Mouse (Mus musculus): ENCODE data around the gene Max.

Max gene

DNA sequence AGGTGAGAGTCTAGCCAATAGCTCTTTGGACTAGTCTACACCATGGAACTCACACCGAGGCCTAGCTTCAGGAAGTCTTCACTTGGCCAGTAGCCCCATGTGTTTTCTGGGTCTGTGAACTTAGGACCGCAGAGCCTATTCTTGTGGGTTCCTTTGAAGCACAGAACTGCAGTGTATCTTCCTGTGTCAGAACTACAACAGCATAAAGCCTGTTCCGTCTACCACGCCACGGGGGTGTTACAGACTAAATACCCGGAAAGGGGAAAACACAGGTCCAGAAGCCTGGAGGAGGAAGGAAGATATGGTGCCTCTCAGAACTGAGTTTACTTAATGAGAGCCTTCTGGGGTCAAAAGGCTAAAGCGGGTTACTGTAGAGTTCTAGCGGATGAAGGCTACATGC lies 38.9 kb downstream of the Max start:
- no peak for DNase-seq (ENCODE audit: low read depth, low spot score)

DNA sequence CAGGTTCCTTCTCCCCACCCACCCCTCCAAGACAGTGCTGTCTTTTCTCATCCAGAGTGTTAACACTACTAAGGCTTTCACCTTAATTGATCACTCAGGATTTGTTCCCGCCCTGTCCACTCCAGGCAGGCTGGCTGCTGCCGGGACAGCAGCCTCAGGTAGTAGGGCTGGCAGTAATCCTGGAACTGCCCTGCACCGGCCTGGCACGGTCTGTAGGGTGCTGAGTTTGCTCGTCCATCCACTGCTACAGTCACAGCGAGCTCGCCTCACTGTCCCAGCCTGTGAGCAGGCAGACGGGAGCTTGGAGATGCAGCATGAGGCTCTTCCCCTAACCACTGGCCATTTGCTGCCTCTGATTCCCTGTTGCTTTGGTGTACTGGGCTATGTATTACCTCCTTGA lies 41.0 kb downstream of the Max start:
- DNase-seq (ENCODE audit: low read depth, low spot score): no peak

DNA sequence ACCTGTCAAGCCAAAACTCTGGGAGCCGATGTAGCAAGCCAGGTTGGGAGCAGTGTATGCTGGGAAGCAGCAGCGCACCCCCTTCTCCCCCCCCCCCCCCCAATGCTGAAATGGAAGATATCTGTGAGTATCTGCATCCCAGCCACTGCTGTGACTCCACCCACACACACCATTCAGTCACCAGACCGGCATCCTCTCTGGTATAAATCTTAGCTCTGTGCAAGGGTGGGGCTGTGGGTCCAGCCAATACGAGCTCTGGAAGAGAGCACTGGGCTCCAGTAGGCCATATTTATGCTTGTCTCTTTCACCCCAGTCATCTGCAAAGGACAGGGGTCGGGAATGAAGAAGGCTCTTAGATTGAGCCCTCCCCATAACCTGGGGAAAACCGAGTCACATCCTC lies 41.6 kb downstream of the Max start:
- no peak for DNase-seq (ENCODE audit: low read depth, low spot score)

DNA sequence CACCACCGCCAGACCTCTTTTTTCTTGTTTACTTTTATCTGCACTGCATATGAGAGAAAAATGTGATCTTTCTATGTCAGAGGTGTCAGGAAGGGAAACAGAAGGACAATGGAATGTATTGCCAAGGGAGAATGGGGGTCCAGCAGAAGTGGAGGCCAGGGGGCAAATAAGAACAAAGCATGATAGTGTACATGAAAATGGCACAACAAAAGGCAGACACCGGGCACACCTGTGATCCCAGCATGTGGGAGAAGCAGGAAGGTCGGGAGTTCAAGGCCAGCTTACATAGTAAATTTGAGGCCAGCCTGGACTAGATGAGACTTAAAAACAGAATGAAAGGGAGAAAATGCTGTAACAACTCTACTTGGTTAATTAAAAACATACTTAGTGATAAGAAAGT lies 43.1 kb downstream of the Max start:
- DNase-seq (ENCODE audit: low read depth, low spot score): no peak

DNA sequence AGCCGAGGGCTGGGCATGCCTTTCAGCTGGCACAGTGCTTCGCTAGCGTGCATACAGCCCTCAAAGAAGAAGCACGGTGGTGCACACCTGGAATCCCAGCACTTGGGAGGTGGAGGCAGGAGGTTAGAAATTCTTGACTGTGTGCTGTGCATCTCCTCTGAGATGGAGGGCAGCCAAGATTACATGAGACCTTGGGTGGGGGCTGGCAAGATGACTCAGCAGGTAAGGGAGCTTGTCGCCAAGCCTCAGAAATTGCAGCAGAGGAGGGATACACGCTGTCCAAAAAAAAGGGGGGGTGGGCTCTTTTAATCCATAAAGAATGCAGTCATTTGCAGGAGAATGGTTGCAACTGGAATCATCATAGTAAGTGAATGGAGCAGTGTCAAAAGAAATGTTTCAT lies 43.9 kb downstream of the Max start:
- DNase-seq (ENCODE audit: low read depth, low spot score): no peak

DNA sequence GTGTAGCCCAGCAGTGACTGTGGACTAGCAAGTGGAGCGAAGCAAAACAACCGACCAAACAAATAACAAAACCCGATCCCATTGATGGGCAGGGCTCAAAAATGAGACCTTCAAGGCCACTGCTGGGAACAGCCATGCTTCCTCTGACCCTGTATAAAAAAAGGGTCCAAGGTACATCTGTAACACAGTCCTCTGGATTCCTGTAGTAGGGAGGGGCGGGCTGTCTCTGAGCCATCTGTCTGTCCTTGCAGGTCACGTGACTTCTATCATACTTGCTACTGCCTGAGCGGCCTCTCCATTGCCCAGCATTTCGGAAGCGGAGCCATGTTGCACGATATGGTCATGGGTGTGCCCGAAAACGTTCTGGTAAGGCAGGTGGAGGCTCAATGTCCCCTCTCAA lies 45.8 kb downstream of the Max start:
- DNase-seq (ENCODE audit: low read depth, low spot score): no peak

DNA sequence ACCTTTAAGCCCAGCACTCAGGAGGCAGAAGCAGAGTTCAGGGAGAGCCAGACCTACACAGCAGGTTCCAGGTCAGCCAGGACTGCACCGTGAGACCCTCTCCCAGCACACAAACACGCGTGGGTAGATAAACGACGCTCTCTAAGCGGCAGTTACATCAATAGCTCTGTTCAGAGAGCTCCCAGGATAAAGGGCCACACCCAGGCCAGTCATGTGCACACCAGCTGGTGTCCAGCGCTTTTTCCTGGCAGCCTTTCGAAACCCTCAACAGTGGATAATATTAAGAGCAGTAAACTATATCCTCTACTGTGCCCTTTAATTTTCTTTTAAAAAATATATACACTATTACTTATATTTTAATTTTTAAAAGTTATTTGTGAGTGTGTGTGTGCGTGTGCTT lies 49.8 kb downstream of the Max start:
- no peak for DNase-seq (ENCODE audit: low read depth, low spot score)

DNA sequence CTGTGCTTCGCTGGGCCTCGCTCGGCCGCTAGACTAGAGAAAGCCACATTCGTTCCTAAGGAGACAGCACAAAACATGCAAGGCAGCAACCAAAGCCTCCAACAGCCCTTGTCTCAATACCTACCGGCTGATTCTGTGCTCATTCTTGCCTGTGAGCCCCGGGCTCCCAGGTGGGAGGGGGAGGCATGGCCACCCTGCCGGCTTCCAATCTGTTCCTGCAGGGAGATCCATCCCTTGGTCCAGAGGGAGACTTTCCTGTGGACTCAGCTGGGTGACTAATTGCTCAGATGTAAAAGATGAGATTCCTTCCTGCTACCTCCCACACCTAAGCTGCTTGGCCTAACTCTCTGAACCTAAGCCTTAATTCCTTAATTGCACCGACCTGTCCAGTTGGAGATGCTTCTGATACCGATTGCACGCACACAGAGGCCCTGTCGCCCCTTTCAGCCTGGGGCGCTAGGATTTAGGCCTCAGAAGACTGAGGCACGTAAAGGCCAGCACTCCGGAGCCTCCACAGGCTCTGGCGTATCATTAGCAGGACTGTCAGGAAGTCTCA lies 50.8 kb downstream of the Max start:
- no peak for DNase-seq (ENCODE audit: low read depth, low spot score)

DNA sequence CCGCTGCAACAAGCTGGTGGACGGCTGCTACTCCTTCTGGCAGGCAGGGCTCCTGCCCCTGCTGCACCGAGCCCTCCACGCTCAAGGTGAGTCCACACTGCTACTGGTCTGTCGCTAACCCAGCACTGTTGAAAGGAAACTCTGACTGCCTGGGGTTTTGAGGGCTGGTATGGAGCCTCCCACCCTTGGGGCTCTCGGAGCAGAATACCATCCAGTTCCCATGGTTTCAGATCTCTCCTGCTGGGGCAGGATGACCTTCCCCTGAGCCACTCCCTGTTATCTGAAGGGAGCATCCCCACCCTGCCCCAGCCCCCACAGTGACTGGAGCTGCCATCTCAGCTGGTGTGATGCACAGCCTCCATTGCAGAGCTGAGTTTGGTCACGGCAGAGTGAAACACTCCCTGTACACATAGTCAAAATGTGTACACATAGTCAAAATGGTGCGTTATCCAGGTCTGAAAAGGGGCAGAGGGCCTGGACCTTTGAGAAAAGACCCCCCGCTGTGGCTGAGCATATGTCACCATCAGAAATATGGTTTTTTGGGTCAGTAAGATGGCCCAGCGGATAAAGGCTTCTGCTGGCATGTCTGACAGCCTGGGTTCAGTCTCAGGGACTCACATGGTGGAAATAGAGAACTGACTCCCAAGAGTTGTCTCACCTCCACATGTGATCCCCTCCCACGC lies 51.6 kb downstream of the Max start:
- DNase-seq (ENCODE audit: low read depth, low spot score): no peak

DNA sequence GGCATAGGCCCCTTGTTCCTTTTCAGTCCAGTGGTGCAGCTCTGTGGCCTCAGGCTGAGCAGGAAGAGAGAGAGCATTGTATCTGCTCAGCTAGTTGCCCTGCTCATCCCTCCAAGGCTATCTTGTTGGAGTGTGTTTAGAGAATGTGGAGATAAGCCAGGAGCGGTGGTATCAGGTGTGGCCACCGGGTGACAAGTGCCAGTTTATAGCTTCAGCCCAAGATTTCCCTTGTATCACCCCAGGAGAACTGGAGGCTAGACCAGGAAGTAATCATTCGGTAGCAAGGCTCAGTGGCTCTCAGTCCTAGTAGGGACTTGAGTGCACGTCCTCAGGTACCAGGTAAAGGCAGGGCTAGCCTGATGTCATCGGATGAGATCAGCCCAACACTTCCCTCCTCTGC lies 52.8 kb downstream of the Max start:
- no peak for DNase-seq (ENCODE audit: low read depth, low spot score)

DNA sequence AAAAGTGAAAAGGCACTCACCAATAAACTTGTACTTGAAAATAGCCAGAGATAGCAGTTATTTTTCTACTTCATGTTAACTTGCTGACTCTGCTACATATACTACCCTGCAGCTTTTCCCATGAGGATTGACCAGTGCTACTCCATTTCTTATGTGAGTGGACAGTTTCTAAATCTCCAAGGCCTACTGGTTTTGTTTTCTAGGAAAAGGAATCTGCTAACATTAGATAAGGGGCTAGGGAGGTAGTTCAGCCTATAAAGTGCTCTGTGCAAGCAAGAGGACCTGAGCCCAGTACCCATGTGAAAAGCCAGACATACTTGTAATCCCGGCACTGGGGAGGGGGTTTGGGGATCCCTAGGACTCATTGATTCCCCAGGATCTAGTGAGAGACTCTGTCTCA lies 55.7 kb downstream of the Max start:
- no peak for DNase-seq (ENCODE audit: low read depth, low spot score)

DNA sequence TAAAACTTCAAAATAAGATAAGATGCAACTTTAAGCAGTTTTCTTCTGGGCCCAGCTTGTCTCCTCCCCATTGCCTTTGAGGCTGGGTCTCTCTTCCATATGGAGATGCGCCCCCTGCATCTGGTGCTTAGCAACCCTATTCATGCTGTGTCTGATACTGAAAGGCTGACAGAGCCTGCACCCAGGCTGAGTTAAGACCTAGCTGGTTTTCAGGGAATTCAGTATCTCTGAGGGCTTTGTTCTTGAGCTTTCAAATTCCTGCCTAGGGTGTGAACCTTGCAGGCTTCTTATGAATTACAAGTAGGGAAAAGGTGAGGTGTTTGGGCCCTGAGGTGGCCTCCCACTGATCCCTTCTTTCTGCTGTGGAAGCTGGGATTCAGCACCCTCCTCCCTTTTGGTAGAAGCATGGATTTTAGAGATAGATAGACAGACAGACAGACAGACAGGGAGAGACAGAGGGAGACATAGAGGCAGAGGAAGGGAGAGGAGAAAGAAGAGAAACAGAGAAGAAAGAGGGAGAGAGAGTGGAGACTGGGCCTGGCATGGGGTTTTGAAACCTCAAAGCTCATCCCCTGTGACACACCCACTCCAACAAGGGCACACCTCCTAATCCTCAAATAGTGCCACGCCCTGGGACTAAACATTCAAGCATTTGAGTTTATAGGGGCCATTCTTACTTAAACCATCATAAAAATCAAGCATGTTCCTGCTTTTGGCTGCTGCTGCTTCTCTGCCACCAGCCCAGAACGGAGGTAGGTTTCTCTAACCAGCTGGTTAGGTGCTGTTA lies 60.3 kb downstream of the Max start:
- DNase-seq (ENCODE audit: low read depth, low spot score): no peak

DNA sequence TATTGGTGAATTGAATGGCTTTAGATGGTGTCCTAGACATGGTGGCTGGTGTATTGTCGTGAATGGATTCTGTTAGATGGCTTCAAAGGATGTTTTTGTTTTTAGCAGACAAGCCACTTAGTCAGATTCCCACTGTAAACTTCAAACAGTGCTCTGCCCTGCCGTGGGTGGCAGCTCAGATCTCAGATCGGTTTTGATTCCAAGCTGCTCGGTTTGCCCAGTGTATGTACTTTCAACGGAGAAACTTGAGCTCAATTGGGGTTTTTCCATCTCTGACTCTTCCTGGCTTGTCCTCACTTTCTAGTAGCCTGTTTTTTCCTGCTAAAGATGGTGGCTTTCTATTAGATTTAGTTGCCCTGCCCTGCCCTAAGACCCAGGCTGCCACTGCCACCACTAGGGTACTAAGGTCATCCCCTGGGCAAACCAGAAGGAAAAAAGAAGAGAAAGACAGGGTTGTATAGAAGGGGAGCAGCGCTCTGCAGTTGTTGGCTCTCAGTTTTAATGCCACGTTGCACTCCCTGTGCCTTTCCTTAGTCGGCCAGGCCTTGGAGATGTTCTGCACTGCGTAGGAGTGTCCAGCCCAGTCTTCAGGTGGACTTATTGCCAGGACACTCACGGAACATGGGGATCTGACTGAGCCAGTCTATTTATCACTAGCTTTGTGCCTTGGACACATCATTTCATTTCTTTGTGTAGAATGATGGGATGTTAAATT lies 62.6 kb downstream of the Max start:
- no peak for DNase-seq (ENCODE audit: low read depth, low spot score)

DNA sequence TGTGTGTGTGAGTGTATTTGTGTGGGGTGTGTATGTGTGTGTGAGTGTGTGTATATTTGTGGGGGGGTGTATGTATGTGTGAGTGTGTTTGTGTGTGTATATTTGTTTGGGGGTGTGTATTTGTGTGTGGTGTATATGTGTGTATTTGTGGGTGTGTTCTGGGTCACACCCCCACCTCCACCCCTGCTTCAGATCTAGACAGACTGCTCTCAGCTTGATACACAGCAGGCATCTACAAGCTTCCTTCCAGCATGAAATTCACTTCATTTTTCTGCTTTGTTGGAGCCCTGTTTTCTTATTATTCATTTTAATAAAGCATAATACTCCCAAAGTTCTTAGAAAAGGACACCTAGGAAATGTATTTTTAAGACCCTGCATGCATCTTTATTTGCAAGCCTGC lies 63.9 kb downstream of the Max start:
- DNase-seq (ENCODE audit: low read depth, low spot score): no peak

DNA sequence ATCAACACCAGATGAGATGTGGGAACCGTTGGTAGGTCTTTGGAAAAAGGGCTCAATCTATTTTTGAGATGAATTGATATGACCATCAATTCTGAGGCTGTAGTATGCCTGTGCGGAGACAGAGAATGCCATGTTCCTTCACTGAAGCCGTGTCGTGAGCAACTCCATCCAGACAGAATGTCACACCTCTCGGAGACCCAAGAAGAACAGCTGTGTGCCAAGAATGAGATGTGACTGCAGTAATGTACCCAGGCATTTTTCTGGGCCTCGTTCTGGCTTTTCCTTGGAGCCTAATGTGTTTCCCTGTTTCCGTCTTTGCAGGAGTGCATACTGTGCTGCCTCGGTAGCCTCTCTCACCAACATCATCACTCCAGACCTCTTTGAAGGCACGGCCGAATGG lies 65.0 kb downstream of the Max start:
- DNase-seq (ENCODE audit: low read depth, low spot score): no peak

DNA sequence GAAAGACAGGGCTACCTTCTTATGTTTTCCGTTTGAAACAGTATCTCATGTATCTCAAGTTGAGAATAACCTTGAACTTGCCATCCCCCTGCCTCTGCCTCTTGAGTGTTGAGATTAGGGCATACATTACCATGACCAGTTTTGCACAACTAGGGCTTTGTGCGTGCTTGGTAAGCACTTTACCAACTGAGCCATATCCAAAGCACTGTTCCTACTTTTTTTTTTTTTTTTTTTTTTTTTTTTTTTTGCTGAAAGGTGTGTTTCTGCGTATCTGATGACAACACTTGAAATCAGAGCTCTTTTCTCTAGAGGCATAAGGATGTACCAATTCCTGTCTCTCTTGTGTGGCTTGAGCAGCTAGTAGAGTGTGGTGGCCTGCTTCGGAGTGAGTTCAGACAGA lies 65.4 kb downstream of the Max start:
- no peak for DNase-seq (ENCODE audit: low read depth, low spot score)

DNA sequence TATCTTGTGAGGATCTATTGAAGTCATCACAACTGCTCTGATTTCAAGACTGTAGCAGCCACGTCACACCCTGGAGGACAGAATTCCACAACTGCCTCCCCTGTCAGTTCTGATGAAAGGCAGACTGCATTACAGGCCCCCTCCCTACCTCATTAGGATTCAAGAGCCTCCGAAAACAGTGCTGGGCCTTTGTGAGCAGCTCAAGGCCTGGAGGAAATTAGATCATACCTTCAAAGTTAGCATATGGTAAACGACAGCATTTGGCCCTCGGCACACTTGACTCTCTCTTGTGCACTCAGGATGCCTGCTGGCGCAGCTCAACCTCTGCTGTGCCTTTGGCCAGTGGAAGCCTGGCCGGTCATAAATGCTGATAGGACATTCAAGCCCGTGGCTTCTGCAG lies 66.2 kb downstream of the Max start:
- DNase-seq (ENCODE audit: low read depth, low spot score): no peak

DNA sequence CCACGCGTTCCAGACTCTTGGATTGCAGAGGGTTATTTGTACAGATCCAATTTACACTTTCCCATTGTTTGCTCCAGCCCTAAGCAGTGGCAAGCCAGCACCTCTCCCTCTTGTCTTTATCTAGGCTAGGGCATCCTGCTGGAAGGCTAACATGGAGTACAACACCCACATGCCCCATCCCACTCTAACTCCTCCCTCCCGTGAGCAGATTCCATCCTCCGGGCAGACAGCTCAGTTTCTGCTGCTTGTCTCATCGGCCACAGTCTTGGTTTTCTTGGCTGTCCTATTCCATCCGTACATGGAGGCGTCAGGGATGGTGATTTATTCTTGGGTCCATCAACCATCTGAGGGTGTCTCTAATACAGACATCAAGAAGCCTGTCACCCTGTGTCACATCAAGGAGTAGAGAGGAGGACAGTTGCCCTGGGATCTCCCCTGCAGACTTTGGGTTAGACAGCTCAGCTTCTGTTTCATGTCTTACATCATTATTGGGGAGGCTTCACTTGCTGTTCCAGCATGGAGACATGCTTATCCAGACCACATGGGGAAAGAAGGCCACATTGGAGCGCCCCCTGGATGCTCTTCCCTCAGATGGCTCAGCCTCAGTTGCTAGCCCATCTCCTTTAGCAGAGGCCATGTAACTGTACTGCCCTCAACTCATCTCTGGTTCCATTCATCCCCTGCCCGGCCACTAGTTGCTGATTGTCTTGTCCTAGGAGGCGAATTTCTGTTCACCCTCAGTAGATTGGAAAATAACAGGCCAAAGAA lies 67.0 kb downstream of the Max start:
- DNase-seq (ENCODE audit: low read depth, low spot score): no peak

DNA sequence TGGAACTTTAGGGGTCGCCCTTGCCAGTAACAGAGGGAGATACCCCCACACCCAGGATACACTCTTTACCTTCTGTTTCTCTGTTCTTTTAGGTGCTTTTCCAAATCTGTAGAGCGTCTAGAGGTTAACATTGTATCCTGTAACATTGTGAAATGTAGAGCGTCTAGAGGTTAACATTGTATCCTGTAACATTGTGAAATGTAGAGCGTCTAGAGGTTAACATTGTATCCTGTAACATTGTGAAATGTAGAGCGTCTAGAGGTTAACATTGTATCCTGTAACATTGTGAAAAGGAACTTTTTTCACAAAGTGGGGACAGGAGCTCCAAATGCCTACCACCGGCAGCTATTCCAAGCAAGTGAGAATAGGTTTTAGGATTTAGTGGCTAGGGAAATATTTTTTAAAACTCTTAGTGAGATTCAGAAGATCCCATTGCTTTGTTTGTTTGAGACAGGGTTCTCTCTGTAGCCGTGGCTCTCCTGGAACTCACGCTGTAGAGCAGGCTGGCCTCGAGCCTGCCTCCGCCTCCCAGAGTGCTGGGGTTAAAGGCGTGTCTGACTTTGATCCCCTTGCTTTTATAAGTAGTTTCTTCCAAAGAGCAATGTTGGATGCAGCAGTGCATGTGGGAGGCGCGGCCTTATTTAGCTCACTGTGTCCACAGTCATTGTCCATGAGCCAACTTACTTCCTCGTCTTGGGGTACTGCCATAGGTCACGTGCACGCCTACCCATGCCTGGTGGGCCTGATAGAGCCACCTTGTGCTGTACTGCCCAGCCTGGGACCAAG lies 68.9 kb downstream of the Max start:
- DNase-seq (ENCODE audit: low read depth, low spot score): no peak

DNA sequence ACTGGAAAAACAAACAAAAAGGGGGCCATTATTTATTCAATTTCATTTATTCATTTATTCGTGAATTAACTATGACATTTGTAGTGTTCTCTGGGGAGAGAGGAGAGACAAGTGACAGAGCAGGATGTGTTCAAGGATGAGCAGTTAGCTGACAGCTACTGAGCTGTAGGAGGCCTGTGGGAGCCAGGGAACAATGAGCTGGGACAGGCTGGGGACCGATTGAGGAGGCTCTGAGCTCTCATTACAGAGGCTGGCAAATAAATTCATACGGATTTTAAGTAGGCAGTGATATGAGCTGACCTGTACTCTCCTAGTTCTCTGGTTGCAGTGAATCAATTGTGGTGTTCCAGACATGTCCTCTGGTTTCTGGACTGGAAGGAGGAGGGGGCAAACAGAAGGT lies 70.8 kb downstream of the Max start:
- no peak for DNase-seq (ENCODE audit: low read depth, low spot score)

Measured in telencephalon, adult 2 months (tissue).